Mouse (Mus musculus) testis, postnatal 10 days (tissue): Measurements from ENCODE around the gene Rffl.
"Not testable (repeated sequence)": the region's sequence is repeated elsewhere in the genome, so short reads cannot be mapped to it uniquely, and the experiment has no call there.

Experiments used
- DNase-seq: peaks from one replicate; pipeline ENCODE4 v3.0.0; 2021; ENCODE audit warnings: low spot score

Gene Rffl

DNA sequence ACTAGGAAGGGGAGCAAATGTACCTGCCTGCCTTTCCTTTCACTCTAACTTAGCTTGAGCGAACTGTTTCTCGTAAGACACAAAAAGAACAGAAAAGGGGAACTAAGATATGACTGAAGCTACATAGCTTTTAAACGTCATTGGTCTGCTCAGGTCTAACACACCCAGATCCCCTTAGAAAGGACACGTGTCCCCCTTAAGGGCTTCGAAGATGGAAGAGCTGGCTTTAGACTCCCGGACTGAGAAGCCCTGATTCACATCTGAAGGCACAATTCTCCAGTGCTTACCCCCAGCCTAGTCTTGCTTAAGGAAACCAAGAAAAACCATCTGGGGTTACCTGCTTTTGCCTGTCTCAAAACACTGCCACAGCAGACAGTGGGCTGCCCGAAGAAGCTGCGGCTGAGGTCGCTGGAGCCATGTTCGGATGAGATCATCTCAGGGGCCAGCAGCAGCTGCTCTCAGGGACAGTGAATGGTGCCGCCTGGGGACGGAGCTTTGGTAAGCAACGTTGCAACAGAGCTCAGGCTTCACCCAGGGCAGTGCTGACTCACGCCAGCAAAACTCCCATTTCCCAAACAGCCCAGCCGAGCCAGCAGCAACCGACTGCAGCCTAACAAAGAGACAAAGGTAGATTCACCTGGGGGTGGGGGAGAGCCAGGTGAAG, 25.5 kb downstream of the Rffl start:
- peak; percentile 59 for DNase-seq

GRCm38 (mm10) chr11:82844771-82845414, 26.1 kb downstream of the Rffl start:
- no peak for DNase-seq

DNA sequence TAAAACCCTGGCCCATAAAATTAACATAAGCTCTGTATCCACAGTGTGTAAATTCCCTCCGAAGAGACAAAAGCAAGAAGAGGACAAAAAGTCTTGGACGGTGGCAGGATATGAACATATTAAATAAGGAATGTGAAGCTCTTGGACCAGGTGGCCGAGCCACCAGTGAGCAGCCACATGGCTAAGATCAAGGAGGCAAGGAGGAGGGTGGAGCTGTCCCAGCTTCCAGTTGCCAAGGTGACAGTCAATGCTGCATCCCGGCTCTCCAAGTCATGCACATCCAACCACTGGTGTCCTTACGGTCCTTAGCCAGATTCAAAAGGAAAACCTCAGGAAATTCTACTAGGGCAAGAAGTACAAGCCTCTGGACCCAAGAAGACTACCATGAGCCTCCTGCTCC, 32.5 kb downstream of the Rffl start:
- no peak for DNase-seq

GRCm38 (mm10) chr11:82837848-82838247, 33.2 kb downstream of the Rffl start:
- no peak for DNase-seq

- no peak for DNase-seq
These were observed 33.8 kb downstream of the Rffl start for GRCm38 (mm10) chr11:82837192-82837591.

GRCm38 (mm10) chr11:82835616-82836432, 35.2 kb downstream of the Rffl start:
- DNase-seq, result no peak

GRCm38 (mm10) chr11:82834359-82834758, 36.7 kb downstream of the Rffl start:
- DNase-seq, result not testable (repeated sequence)

- no peak for DNase-seq
These were observed 37.1 kb downstream of the Rffl start for GRCm38 (mm10) chr11:82833929-82834328.

DNA sequence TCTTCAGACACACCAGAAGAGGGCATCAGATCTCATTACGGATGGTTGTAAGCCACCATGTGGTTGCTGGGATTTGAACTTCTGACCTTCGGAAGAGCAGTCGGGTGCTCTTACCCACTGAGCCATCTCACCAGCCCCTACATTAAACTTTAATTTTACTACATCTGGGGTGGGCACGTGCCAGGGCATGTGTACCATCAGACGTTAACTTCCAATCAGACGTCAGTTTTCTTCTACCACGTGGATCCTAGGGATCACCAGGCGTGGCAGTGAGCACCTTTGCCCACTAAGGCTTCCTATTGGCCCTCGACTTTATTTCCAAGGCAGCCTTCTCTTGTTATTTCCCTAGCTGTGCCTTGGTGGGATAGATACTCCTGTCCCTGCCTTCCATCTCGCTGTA, 38.6 kb downstream of the Rffl start:
- DNase-seq, result not testable (repeated sequence)

DNA sequence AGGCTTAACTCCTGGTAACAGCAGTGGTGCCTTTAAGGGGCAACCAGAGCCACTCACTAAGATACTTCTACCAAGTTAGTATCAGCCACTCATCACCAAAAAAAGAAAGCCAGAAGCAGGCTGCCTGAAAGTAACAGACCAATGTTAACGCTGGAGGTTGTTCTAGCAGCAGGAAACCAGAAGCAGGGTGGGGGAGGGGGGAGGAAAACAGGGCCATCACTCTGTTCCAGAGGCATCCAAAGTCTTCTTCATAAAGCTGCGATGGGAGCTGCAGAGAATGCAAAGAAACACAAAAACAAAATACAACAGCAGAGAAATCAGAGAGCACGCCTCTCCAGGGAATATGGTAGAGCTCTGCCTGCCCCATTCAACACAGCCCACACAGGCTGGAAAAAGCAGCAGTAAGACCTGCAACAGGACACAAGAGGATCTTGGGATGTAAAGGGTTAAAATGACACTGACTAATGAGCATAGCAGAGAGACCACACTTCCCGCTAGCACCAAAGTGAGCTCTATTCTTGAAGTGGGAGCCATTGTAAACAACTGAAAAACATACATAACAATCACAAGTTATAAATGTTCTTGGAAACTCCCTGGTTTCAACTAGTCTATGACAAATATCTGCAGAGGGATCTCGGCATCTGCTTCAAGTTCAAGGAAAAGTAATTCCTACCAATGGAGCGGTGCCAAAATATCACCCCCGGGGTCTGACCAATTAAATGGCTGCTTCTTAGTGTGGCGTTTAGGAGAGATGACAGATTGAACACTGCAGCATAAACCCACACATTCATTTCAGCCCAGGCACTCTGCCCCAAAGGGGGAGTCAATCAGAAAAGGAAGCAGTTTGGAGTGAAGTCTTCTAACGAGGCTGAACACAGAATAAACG, 39.8 kb downstream of the Rffl start:
- no peak for DNase-seq

- DNase-seq, result no peak
These were observed 44.2 kb downstream of the Rffl start for GRCm38 (mm10) chr11:82826818-82827217.

DNA sequence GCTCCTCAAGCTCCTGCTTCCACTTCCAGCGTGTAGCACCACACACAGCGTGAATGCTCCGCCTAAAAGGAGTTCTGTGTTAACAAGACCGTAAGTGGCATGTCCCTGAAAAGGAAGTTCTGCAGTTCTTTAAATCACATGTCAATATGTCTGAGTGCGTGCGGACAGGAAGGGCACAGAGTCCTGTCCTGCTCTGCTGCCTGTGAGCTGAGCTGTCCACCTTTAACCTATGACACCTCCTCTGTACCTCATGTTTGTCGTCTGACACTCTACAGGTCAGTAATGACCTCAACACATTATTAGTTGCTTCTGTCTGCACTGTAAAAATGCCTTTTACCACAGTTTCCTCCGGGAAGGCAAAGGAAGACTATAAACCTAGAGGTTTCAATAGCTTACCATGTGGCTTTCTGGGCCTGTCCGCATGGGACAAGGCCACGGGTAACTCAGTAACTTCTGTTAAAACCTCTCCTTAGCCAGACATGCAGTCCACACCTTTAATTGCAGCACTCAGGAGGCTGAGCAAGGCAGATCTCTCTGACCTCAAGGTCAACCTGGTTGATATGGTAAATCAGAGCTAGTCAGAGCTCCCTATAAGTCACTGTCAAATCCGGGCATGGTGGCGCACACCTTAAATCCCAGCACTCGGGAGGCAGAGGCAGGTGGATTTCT, 50.1 kb downstream of the Rffl start:
- DNase-seq, result no peak

- peak; percentile 57 for DNase-seq
These were observed 51.7 kb downstream of the Rffl start for GRCm38 (mm10) chr11:82819350-82819749.

DNA sequence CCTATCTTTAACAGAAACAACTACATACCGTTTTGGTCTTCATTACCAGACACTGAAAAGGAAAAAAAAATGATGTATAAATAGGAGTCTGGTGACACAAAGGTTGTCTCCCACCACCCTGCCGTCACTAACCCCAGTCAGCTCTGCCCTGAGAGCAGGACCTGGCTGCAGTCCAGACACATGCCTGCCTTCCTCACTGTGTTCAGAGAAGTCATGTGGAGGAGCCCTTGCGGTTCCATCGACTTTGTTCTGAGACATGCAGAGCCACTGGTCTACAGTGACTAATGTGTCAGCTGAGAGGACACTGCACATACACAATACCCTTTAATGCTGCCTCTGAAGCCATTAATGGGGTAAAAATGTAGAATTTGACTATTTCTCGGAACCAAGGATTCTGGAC, 62.5 kb downstream of the Rffl start:
- no peak for DNase-seq

- no peak for DNase-seq
These were observed 63.6 kb downstream of the Rffl start for GRCm38 (mm10) chr11:82807370-82807769.

- no peak for DNase-seq
These were observed 64.4 kb downstream of the Rffl start for GRCm38 (mm10) chr11:82806656-82807055.

DNA sequence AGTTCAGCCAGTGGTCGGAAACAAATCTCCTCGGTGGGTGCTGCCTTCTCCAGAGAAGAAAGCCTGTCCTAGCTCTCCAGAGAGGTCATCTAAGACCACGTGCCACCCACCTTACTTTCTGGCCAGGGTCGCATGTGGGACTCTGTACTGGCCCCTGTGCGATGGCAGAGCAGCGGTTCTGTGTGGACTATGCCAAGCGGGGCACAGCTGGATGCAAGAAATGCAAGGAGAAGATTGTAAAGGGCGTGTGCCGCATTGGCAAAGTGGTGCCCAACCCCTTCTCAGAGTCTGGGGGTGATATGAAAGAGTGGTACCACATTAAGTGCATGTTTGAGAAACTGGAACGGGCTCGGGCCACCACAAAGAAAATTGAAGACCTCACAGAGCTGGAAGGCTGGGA, 87.6 kb downstream of the Rffl start:
- no peak for DNase-seq

- no peak for DNase-seq
These were observed 88.8 kb downstream of the Rffl start for GRCm38 (mm10) chr11:82782197-82782596.

DNA sequence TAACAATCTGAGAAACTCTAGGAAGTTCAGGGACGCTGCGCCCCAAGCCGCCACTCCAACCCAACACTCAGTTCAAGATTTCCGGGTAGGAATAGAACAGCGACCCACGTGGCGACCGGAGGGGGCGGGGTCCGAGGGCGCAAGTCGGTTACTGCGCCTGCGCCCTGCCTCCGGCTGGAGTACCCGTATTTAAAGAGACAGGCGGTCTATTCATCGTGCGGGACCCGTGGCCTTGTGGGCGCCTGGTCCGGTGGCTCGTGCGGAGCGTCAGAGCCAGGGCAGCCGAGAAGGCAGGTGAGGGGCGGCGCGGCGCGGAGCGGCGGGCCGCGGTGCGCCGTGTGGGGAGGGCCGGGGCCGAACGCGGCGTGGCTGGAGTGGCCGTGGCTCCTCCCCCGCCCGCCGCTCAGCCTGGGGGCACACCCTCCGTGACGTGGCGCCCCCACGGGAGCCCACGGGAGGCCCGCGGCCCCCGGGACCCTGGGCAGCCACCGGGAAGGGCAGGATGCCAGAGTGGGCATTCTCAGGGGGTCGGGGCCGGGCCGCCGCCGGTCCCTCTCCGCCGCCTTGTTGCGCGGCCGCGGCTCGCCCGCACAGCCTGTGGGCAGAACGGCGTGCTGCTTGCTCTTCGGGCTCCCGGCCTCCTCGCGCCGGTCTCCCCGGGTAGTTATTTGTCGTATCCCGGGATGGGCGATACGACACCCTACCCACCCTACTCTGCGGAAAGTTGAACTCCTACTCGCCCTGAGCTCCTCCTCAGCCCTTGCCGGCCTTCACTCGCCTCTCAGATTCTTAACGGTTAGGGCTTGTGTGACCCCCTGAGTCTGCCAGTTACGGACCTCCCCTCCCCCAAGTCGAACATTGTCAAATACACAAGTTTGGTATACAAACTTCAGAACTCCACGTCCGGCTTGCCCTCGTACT, 89.8 kb downstream of the Rffl start, which contains the start of gene Lig3:
TSS of gene Lig3 (plus strand) at position 126 of the 921 bp plus-strand sequence.
- DNase-seq, result peak; percentile 98

DNA sequence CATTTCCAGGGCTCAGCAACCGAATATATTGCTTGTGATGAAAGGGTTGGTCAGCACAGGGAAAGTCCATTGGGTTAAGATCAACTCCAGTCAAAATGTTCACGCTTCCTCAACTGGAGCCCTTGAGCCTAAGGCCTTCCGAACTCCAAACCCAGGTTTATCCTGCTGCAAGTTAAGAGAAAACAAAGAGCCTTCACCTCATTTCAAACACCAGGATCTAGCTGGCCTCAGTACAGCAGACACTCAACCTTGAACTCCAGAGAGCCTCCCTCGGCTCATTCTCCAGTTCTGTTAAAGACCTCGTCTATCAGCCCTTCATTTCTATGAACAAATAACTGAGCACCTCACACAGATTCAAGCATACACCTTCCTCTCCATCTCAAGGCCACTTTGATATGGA, 90.9 kb downstream of the Rffl start:
- no peak for DNase-seq
